Mouse (Mus musculus) kidney, postnatal 0 days (tissue): ENCODE measurements around the gene Acot7. TPM values are rescaled to one million over a fixed set of nuclear protein-coding genes. Genes with fewer than 3 reads are reported as not detected.
A peak's percentile ranks its signal among the peaks of the same experiment; 100 is the strongest.

Source experiments
- ATAC-seq: fragments of 200-750 bp; cut with Nextera tagmentation; replicated peaks from 2 replicates; pipeline ENCODE4 v1.8.0; 2017; ENCODE audit warnings: low read depth, moderate number of reproducible peaks, moderate TSS enrichment, moderate library complexity; ENCODE audit not compliant: low FRiP score
- DNase-seq: peaks from one replicate; pipeline ENCODE4 v3.0.0-alpha.2; 2016; ENCODE audit warnings: low spot score
- H3K27ac ChIP-seq: fragments of 300-500 bp; sonication (generic); 2 replicates; pipeline ENCODE4 v1.5.1; 2014; ENCODE audit warnings: mild to moderate bottlenecking
- H3K27me3 ChIP-seq: fragments of 300-500 bp; sonication (generic); 2 replicates; pipeline ENCODE4 v1.6.1; 2014; ENCODE audit warnings: low read length, mixed read lengths; ENCODE audit not compliant: insufficient read depth
- H3K36me3 ChIP-seq: fragments of 300-500 bp; sonication (generic); 2 replicates; pipeline ENCODE4 v1.6.1; 2014; ENCODE audit warnings: low read length, mixed read lengths; ENCODE audit not compliant: insufficient read depth
- H3K4me1 ChIP-seq: fragments of 300-500 bp; sonication (generic); replicated peaks from 2 replicates; pipeline ENCODE4 v1.6.1; 2014; ENCODE audit warnings: antibody characterized with exemption, low read length, mixed read lengths; ENCODE audit not compliant: insufficient read depth
- H3K4me2 ChIP-seq: fragments of 300-500 bp; sonication (generic); 2 replicates; pipeline ENCODE4 v1.6.1; 2014; ENCODE audit warnings: mild to moderate bottlenecking, low read length, moderate library complexity, mixed read lengths
- H3K4me3 ChIP-seq: fragments of 300-500 bp; sonication (generic); replicated peaks from 2 replicates; pipeline ENCODE4 v1.5.1; 2014; ENCODE audit warnings: low read depth, low read length
- H3K9ac ChIP-seq: fragments of 300-500 bp; sonication (generic); 2 replicates; pipeline ENCODE4 v1.6.1; 2014; ENCODE audit warnings: low read depth, low read length
- H3K9me3 ChIP-seq: fragments of 300-500 bp; sonication (generic); replicated peaks from 2 replicates; pipeline ENCODE4 v1.6.1; 2016; ENCODE audit warnings: low read length, inconsistent platforms, mixed read lengths
- CTCF ChIP-seq: IDR thresholded peaks from 2 replicates; pipeline ENCODE4 v1.5.1; 2016; ENCODE audit warnings: antibody characterized with exemption, low read depth, mild to moderate bottlenecking, moderate library complexity
- WGBS: fragments of 180-500 bp; shearing (Covaris S2); extraction: QIAGEN DNeasy Blood & Tissue Kit; methylation state at CpG from one replicate; pipeline ENCODE4 v1.1.7; 2014; 5-methylcytosine and 5-hydroxymethylcytosine counted together
- polyA plus RNA-seq: library from polyadenylated mRNA; unstranded; fragments of >200 nt; fragmentation: Nextera tagmentation; extraction: Ambion mirVana; gene quantifications from 2 replicates; pipeline ENCODE4 v1.2.1, GENCODE M21; 2015

Gene Acot7
- polyA plus RNA-seq, 1 experiment from 2014 or later: 56.4 TPM

GRCm38 (mm10) chr4:152168052-152168451, 9.9 kb upstream of the Acot7 start:
- no peak overlapping the region for H3K9ac ChIP-seq
- no peak overlapping the region for H3K4me2 ChIP-seq
- H3K4me1 ChIP-seq: no peaks in the 10 kb centered on the region
- 62% methylated on average over 8 of the region's 8 CpGs for WGBS
- H3K36me3 ChIP-seq: no peaks in the 10 kb centered on the region
- DNase-seq: no peak
- no peak for TF ChIP-seq CTCF
- H3K27me3 ChIP-seq: no peaks in the 10 kb centered on the region
- H3K27ac ChIP-seq: no peak overlapping the region
- no peaks in the 10 kb centered on the region for H3K9me3 ChIP-seq
- no peak for ATAC-seq
- H3K4me3 ChIP-seq: no peak overlapping the region

- no peaks in the 10 kb centered on the region for H3K4me1 ChIP-seq
- WGBS: 70% methylated on average over 7 of the region's 7 CpGs
- no peak for TF ChIP-seq CTCF
- no peak for ATAC-seq
- H3K27ac ChIP-seq: no peak overlapping the region
- H3K4me2 ChIP-seq: no peak overlapping the region
- no peak overlapping the region for H3K9ac ChIP-seq
- no peak overlapping the region for H3K4me3 ChIP-seq
- DNase-seq: no peak
- no peaks in the 10 kb centered on the region for H3K36me3 ChIP-seq
- no peaks in the 10 kb centered on the region for H3K27me3 ChIP-seq
- H3K9me3 ChIP-seq: no peaks in the 10 kb centered on the region
Measured at GRCm38 (mm10) chr4:152169103-152169502, 8.8 kb upstream of the Acot7 start.

- H3K27ac ChIP-seq: no peak overlapping the region
- no peak for DNase-seq
- H3K4me1 ChIP-seq: no peaks in the 10 kb centered on the region
- H3K4me3 ChIP-seq: no peak overlapping the region
- 84% methylated on average over 10 of the region's 10 CpGs for WGBS
- no peak for ATAC-seq
- no peaks in the 10 kb centered on the region for H3K27me3 ChIP-seq
- no peaks in the 10 kb centered on the region for H3K36me3 ChIP-seq
- no peak overlapping the region for H3K4me2 ChIP-seq
- no peak for TF ChIP-seq CTCF
- H3K9ac ChIP-seq: no peak overlapping the region
- H3K9me3 ChIP-seq: no peaks in the 10 kb centered on the region
Measured at GRCm38 (mm10) chr4:152170286-152170685, 7.6 kb upstream of the Acot7 start.

- Histone ChIP-seq H3K27me3 (no peaks in the 10 kb centered on the region), H3K4me1 (no peaks in the 10 kb centered on the region), H3K36me3 (no peaks in the 10 kb centered on the region), H3K4me2 (no peak overlapping the region), H3K9me3 (no peaks in the 10 kb centered on the region), H3K9ac (no peak overlapping the region), H3K27ac (no peak overlapping the region), H3K4me3 (no peak overlapping the region)
- TF ChIP-seq CTCF: peak; percentile 49
- no peak for ATAC-seq
- no peak for DNase-seq
- 85% methylated on average over 6 of the region's 6 CpGs for WGBS
Measured at GRCm38 (mm10) chr4:152171543-152171942, 6.4 kb upstream of the Acot7 start.

- H3K4me3 ChIP-seq: no peak overlapping the region
- no peaks in the 10 kb centered on the region for H3K9me3 ChIP-seq
- H3K27ac ChIP-seq: no peak overlapping the region
- H3K4me2 ChIP-seq: no peak overlapping the region
- H3K36me3 ChIP-seq: no peaks in the 10 kb centered on the region
- no peak overlapping the region for H3K9ac ChIP-seq
- no peaks in the 10 kb centered on the region for H3K4me1 ChIP-seq
- no peaks in the 10 kb centered on the region for H3K27me3 ChIP-seq
- peak; percentile 82 for DNase-seq
- peak; percentile 92 for TF ChIP-seq CTCF
- WGBS: under 1% methylated on average over 5 of the region's 5 CpGs
- no peak for ATAC-seq
Measured at GRCm38 (mm10) chr4:152173041-152173440, 4.9 kb upstream of the Acot7 start.

- H3K9ac ChIP-seq: no peak overlapping the region
- H3K27me3 ChIP-seq: no peaks in the 10 kb centered on the region
- ATAC-seq (no peak), DNase-seq (no peak)
- no peaks in the 10 kb centered on the region for H3K9me3 ChIP-seq
- no peak overlapping the region for H3K4me2 ChIP-seq
- 76% methylated on average over 9 of the region's 9 CpGs for WGBS
- no peak overlapping the region for H3K27ac ChIP-seq
- H3K4me3 ChIP-seq: no peak overlapping the region
- no peak for TF ChIP-seq CTCF
- 0 out of 2 replicates have a peak, but pooled peaks cover 8% of the 10 kb centered on the region for H3K4me1 ChIP-seq
- H3K36me3 ChIP-seq: no peaks in the 10 kb centered on the region
Measured at GRCm38 (mm10) chr4:152173956-152174355, 4.0 kb upstream of the Acot7 start.

- no peak overlapping the region for H3K27ac ChIP-seq
- 82% methylated on average over 3 of the region's 3 CpGs for WGBS
Measured at GRCm38 (mm10) chr4:152176638-152177037, 1.3 kb upstream of the Acot7 start.

More at GRCm38 (mm10) chr4:152176638-152177037, 1.3 kb upstream of the Acot7 start:
- ATAC-seq: no peak
- no peak for TF ChIP-seq CTCF
- Histone ChIP-seq H3K4me1 (0 out of 2 replicates have a peak, but pooled peaks cover 12% of the 10 kb centered on the region), H3K4me2 (no peak overlapping the region), H3K9me3 (no peaks in the 10 kb centered on the region), H3K4me3 (no peak overlapping the region), H3K9ac (no peak overlapping the region), H3K27me3 (no peaks in the 10 kb centered on the region), H3K36me3 (no peaks in the 10 kb centered on the region)
- no peak for DNase-seq
